Mouse (Mus musculus) liver (tissue): ENCODE results near the gene Pi4ka.

Source experiments
- DNase-seq: peaks from one replicate; pipeline ENCODE4 v3.0.0-alpha.2; 2020; ENCODE audit warnings: mixed read lengths

Gene Pi4ka

DNA sequence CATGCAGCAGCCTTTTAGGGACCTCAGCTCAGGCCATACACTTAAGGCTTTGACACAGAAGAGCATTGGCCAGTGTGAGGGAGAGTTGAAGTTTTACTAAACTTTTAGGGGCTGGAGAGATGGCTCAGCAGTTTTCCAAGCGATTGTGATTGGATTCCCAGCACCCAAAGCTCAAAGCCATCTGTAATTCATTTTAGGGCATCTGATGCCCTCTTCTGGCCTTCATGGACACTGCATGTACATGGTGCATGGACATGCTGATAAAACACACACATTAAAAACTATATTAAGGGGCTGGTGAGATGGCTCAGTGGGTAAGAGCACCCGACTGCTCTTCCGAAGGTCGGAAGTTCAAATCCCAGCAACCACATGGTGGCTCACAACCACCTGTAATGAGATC lies 135.0 kb downstream of the Pi4ka start:
- peak; percentile 21 for DNase-seq

GRCm38 (mm10) chr16:17269872-17270271 lies 136.2 kb downstream of the Pi4ka start:
- no peak for DNase-seq

GRCm38 (mm10) chr16:17267937-17268336 lies 138.2 kb downstream of the Pi4ka start:
- peak; percentile 59 for DNase-seq

DNA sequence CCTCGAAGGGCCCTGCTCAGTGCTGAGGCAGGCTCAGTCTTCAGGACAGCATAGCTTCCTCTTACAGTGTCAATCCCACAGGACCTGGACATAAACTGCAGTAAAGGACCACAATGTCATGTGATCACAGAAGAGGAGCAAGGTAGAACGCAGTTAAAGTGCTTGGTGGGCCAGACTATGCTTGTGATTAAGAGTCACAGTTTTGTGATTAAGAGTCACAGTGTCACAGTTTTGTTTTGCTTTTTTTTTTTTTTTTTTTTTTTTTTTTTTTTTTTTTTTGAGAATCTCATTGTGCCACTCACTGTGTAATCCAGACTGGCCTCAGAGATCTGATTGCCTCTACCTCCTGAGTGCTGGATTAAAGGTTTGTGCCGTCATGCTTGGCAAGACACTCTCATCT lies 140.0 kb downstream of the Pi4ka start:
- DNase-seq = no peak

GRCm38 (mm10) chr16:17261341-17261740 lies 144.8 kb downstream of the Pi4ka start:
- no peak for DNase-seq

GRCm38 (mm10) chr16:17258917-17259316 lies 147.2 kb downstream of the Pi4ka start:
- no peak for DNase-seq

- no peak for DNase-seq
Measured at GRCm38 (mm10) chr16:17257359-17257821, 148.7 kb downstream of the Pi4ka start.

DNA sequence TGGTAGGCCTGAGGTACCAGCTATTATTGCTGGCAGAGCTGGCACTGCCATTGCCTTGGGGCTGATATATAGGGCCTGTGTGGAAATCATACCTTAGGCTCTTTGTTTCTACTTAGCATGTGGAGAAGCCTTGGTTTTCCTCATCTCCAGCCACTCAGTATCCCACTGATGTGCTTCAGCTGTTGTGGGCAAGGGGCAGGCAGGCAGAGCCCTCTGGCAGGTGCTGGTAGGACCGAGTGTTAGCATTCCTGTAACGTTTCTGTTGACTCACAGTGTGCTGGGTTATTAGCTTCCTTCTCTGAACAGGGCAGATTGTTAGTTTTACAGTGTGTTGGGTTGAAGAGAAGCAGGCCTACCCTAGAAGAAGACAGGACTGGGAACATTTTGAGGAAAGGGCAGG lies 150.8 kb downstream of the Pi4ka start:
- DNase-seq = no peak

DNA sequence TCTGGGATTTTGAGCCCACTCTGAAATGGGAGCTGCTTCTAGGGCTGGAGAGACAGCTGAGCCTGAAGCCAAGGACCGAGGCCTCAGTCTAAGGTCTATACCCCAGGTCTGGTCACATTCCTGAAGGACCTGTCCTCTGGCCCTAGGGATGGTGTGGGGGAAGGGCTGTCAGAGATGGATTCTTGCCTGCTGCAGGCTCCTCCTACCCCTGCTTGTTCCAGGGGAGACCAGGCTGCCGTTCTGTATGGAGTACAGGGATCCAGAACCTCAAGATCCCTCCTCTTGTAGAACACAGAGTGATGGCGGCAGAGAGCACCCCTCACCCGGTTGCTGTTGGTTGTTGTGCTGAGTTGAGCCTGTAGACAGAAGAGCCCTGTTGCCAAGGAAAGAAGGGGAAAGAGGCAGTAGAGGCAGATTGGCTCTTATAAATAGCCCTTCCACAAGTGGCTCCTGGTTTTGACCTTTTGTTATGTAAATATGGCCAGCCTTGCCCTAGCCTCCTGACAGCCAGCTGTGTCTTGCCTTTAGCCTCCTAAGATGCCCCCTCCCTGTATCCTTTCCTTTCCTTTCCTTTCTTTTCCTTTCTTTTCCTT lies 152.0 kb downstream of the Pi4ka start:
- DNase-seq = no peak

DNA sequence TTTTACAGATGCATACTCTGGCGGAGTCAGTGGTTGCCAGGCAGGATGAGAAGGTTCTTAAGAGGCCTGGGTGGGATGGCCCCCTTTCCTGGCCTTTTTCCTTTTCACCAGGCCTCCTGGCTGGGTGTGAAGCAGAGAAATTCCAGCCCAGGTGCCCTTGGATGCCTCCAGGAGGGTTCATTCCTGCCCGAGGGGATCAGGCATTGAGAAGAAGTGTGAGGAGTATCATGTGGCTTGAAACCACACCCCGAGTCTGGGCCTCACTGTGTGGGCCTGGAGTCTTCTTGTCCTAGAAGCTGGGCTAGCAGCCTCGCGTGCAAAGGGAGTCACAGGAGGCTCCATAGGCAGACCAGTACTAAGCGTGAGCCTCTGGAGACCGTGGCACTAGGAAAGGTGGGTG lies 153.3 kb downstream of the Pi4ka start:
- peak; percentile 64 for DNase-seq

DNA sequence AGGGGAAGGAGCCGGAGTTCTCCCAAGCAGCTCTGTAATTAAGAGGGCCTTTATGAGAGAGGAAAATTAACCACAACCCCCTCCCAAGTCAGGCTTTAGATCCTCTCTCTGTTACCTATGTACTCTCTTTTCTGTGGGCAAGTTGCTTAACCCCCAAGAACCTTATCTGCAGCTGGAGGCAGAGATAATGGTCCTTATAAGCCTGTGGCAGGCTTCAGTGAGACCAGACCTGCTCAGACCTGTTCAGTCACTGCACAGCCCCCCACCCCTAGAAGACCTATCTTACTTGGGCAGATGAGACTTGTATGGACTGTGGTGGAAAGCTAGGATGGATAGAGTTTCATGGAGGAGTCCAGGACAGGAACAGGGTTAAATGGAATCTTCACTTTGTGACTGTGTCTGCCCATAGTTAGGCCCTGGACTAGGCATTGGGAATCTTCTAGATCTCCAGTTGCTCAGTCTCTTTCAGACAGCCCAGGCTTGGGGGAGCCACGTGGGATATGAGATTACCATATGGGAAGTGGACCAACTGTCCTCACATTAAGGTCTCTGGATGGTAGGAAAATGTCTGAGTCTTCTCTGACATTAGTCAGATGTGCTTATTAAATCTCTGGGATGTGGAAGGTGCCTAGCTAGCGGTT lies 153.9 kb downstream of the Pi4ka start:
- DNase-seq = peak; percentile 74

- DNase-seq = peak; percentile 51
Measured at GRCm38 (mm10) chr16:17251539-17251938, 154.6 kb downstream of the Pi4ka start.

- peak; percentile 71 for DNase-seq
Measured at GRCm38 (mm10) chr16:17249135-17249534, 157.0 kb downstream of the Pi4ka start.

GRCm38 (mm10) chr16:17247727-17248126 lies 158.4 kb downstream of the Pi4ka start:
- no peak for DNase-seq

- no peak for DNase-seq
Measured at GRCm38 (mm10) chr16:17244996-17245395, 161.1 kb downstream of the Pi4ka start.

- DNase-seq = peak; percentile 36
Measured at GRCm38 (mm10) chr16:17243731-17244130, 162.4 kb downstream of the Pi4ka start.

DNA sequence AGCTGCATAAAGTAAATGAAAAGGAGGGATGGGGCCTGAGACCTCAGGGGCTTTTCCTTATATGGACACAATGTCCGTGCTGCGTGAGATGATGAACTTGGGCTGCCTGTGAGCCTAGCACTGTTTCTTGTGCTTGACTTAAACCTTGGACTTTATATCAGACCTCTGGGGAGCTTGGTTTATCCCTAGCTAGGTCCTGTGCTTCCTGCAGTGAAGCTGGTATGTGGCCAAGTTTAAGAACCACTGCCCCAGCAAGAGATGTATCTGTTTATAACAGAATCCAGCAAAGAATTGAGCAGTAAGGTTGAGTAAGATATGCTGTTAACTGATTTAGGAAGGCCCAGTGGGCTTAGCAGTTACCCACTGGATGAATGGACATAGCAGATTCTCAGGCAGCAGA lies 166.7 kb downstream of the Pi4ka start:
- DNase-seq = no peak

GRCm38 (mm10) chr16:17237634-17238033 lies 168.5 kb downstream of the Pi4ka start:
- peak; percentile 21 for DNase-seq

DNA sequence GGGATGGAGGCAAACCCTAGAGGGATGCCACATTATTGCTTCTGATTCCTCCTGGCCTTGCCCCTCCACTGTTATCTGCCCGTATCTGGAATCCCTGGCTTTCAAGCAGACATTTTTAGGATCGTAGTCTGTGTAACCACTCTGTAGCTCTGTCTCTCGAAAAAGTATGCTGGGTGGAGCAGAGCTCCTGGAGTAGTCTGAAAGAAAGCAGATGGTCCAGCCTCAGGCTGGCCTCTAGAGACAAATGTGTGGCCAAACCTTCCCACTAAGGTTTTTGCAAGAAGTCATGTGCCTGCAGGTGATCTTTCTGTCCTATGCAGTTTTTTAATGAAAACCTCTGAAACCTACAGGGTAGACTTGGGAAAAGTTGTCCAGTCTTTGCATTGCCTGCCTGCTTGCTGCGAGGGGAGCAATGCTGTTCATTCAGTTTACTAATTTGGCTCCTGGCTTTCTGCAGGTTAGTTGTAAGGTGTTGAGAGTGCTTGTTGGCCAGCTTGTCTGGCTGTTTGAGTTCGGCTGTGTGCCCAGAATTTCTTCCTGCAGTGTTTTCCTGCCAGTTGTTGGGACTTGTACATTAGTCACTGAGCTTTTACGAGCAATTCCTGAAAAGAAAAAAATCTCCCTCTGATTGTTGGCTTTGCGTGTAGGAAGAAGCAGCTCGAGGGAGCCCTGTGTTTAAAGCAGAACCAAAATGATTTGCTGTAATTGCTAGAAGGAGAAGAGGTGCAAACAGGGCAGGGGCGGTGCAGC lies 171.0 kb downstream of the Pi4ka start:
- DNase-seq = no peak

DNA sequence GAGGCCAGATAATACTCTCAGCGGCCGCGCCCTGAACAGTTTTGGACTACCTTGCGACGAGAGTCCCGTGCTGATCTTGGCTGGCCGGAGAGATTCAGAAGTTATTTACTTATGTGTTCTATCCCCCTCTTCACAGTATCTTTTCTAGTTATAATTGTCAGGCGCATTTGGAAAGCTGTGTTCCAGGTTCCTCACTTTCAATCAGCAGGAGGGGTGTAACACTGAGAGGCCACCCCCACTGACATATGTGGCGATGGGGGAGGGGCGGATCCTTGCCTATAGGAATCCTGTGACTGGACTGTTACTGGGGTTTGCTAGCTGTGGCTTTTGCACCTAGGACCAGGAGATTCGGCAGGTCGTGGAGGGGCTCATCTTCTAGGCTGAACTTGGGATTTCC lies 171.6 kb downstream of the Pi4ka start:
- peak; percentile 76 for DNase-seq

GRCm38 (mm10) chr16:17233702-17234498 lies 172.2 kb downstream of the Pi4ka start:
- peak; percentile 46 for DNase-seq

DNA sequence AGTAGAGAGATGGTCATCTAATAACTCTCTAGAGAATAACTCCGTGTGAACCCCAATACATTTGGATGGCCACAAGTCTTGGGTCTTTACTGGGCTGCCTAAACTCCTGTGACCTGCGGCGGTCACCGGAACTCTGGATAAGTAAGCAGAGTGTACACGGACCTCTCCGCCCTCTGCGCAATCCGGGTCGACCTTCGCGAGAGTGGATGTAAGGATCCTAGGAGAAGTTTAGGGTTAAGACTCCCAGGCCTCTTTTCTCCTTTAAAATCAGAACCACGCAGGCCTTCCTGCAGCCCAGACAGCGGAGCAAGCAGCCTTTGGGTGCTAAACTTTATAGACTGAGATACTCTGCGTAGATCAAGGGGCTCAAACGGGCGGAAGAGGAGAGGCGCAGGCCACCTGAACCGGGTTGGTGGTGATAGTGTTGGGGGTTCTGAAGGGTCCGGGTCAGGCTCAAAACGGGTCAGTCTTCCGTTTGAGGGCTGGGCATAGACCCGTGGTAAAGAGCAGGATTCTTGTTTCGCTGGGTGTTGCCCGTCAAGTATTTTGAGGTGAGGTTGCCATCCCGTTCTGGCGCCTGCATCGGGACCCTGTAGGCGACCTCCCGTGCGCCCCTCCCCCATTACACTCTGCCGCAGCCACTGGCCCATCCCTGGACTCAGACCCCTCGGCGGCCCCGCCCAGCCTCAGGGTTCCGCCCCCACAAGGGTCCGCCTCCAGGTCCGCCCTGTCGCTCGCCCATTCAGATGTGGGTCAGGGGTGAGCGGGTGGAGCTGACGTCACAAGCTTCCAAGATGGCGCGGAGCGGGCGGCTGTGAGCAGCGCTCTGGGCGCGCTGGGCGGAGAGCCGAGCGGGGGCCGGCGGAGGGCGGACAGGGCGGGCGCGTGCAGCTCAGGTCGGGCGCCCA lies 173.1 kb downstream of the Pi4ka start, which contains the start of gene Hic2:
TSS of gene Hic2 (plus strand) at position 779 of the 908 bp plus-strand sequence.
- DNase-seq = peak; percentile 94
